Mouse (Mus musculus) C2C12 (cell line): ENCODE measurements around the gene Olfr412.

Source experiments
- CEBPB ChIP-seq: IDR thresholded peaks from one replicate; pipeline ENCODE4 v1.6.1; 2011; ENCODE audit warnings: low read depth, mild to moderate bottlenecking, control low read depth, moderate library complexity
- CTCF ChIP-seq: IDR thresholded peaks from one replicate; pipeline ENCODE4 v1.5.1; 2011; ENCODE audit not compliant: control insufficient read depth, insufficient read depth, insufficient read length
- MAX ChIP-seq: IDR thresholded peaks from one replicate; pipeline ENCODE4 v1.6.1; 2011; ENCODE audit warnings: mild to moderate bottlenecking, control low read depth
- MYOD1 ChIP-seq: IDR thresholded peaks from one replicate; pipeline ENCODE4 v1.6.1; 2011; ENCODE audit warnings: low read depth; ENCODE audit not compliant: control insufficient read depth, insufficient read length
- USF1 ChIP-seq: IDR thresholded peaks from one replicate; pipeline ENCODE4 v1.6.1; 2011; ENCODE audit warnings: low read depth, mild to moderate bottlenecking, control low read depth, moderate library complexity

GRCm38 (mm10) chr11:74385674-74386073 lies 23.8 kb downstream of the Olfr412 start:
- TF ChIP-seq CTCF (no peak), MAX (no peak), USF1 (no peak), MYOD1 (no peak), CEBPB (no peak)
